Mouse (Mus musculus) thymus, postnatal 36 days (tissue): Measurements from ENCODE around the gene Gm20388.
A peak's percentile ranks its signal among the peaks of the same experiment; 100 is the strongest.

Source experiments
- DNase-seq, 2 experiments: peaks; one replicate each; pipeline ENCODE4 v3.0.0; 2022; ENCODE audit warnings: mixed read lengths in 2 of 2

The Gm20388 gene

GRCm38 (mm10) chr8:123645229-123645628 is 3734.6 kb downstream of the Gm20388 start:
- DNase-seq = no peak

GRCm38 (mm10) chr8:123648245-123649170 is 3737.9 kb downstream of the Gm20388 start:
- no peak for DNase-seq

GRCm38 (mm10) chr8:123649483-123649882 is 3738.8 kb downstream of the Gm20388 start:
- no peak for DNase-seq

- no peak for DNase-seq
Measured at GRCm38 (mm10) chr8:123651390-123652098, 3740.9 kb downstream of the Gm20388 start.

- DNase-seq = no peak
Measured at GRCm38 (mm10) chr8:123652641-123653040, 3742.0 kb downstream of the Gm20388 start.

GRCm38 (mm10) chr8:123653308-123653993 is 3742.8 kb downstream of the Gm20388 start, which contains the start of gene Rhou:
Rhou (plus strand) TSS chr8:123653929.
- DNase-seq = peak; percentile 64 to 65

GRCm38 (mm10) chr8:123653994-123654569 is 3743.4 kb downstream of the Gm20388 start:
- DNase-seq = peak in 1 of 2 experiments; percentile 12

- no peak for DNase-seq
Measured at GRCm38 (mm10) chr8:123654763-123655162, 3744.1 kb downstream of the Gm20388 start.

- DNase-seq = no peak
Measured at GRCm38 (mm10) chr8:123655351-123655779, 3744.7 kb downstream of the Gm20388 start.

GRCm38 (mm10) chr8:123657826-123658225 is 3747.2 kb downstream of the Gm20388 start:
- no peak for DNase-seq

GRCm38 (mm10) chr8:123659469-123660057 is 3748.9 kb downstream of the Gm20388 start:
- no peak for DNase-seq

GRCm38 (mm10) chr8:123661515-123661914 is 3750.9 kb downstream of the Gm20388 start:
- no peak for DNase-seq

GRCm38 (mm10) chr8:123665580-123665979 is 3754.9 kb downstream of the Gm20388 start:
- DNase-seq = no peak

GRCm38 (mm10) chr8:123666832-123667231 is 3756.2 kb downstream of the Gm20388 start:
- DNase-seq = no peak

- no peak for DNase-seq
Measured at GRCm38 (mm10) chr8:123668681-123669080, 3758.0 kb downstream of the Gm20388 start.

- DNase-seq = no peak
Measured at GRCm38 (mm10) chr8:123670766-123671165, 3760.1 kb downstream of the Gm20388 start.

GRCm38 (mm10) chr8:123671454-123671853 is 3760.8 kb downstream of the Gm20388 start:
- no peak for DNase-seq

- DNase-seq = no peak
Measured at GRCm38 (mm10) chr8:123672648-123673047, 3762.0 kb downstream of the Gm20388 start.

- DNase-seq = no peak
Measured at GRCm38 (mm10) chr8:123675611-123676010, 3765.0 kb downstream of the Gm20388 start.

GRCm38 (mm10) chr8:123678390-123678789 is 3767.7 kb downstream of the Gm20388 start:
- DNase-seq = no peak

GRCm38 (mm10) chr8:123682073-123682761 is 3771.6 kb downstream of the Gm20388 start:
- DNase-seq = no peak

- no peak for DNase-seq
Measured at GRCm38 (mm10) chr8:123683321-123683720, 3772.7 kb downstream of the Gm20388 start.
